Comparison of ENCODE assay signal across 1 mouse cellular context in genomic region chr4:118353689-118354088, GRCm38 (mm10).
TF ChIP-seq lines count a peak whose summit lies in the region.

No protein-coding gene starts in this region.

TF ChIP-seq in MEL, 35 proteins besides CTCF, POLR2A, EP300 and RAD21 (continued from another document):
- TF ChIP-seq UBTF (IDR thresholded peaks at IDR 0.05; ENCODE audit: borderline replicate concordance, insufficient read depth, low read depth, low read length) (no peak), MAX (IDR thresholded peaks at IDR 0.05; ENCODE audit: low read length) (no peak; the same call in 1 of the 2 replicates), MAZ (IDR thresholded peaks at IDR 0.05; ENCODE audit: low read depth, low read length) (no peak), ETS1 (IDR thresholded peaks at IDR 0.05; ENCODE audit: low read depth, low read length) (peak; percentile 36; the same call in 1 of the 2 replicates), TBP (IDR thresholded peaks at IDR 0.05; ENCODE audit: low read depth, low read length) (no peak), RCOR1 (IDR thresholded peaks at IDR 0.05; ENCODE audit: low read depth, low read length) (no peak)
